Mouse (Mus musculus): ENCODE data around the gene Fam78b.

The Fam78b gene

GRCm38 (mm10) chr1:167032046-167032648 is 30.9 kb downstream of the Fam78b start:
- DNase-seq (ENCODE audit: low read depth, low spot score), result no peak

GRCm38 (mm10) chr1:167034435-167034834 is 33.2 kb downstream of the Fam78b start:
- DNase-seq (ENCODE audit: low read depth, low spot score), result peak; percentile 56

- no peak for DNase-seq (ENCODE audit: low read depth, low spot score)
Observed at GRCm38 (mm10) chr1:167042558-167042957, 41.3 kb downstream of the Fam78b start.

DNA sequence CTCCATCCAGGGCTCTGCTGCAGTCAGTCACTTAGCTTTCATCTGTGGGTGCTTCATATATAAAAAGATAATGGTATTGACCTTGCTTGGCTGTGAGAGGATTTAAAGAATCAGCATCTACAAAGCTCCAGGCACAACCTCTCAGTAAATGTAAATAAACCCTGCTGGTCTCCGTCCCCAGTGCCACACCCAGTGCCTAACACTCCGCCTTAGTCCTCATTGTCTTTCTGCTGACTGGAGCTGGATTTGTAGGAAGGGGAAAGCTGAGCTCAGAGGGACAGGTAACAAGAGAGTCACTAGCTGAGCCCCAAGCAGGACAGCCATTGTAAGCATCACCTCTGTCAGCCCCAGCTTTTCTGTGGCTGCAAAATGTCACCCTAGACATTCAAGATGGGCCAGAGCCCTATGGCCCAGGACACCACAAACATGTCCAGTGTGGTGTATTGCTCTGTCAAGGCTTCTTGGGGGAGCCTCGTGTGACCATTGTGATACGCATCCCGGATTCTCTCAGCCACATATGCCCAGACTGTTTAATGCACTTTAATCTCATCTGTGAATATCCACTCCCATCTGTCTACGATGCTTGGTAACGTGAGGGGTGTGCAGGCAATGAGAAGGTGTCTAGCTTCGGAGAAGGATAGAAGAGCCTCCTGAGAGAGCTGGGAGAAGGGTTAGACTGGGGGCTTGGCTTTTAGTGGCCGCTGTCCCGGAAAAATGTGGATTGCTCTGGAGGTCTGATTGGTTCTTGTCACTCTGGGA is 45.1 kb downstream of the Fam78b start:
- peak; percentile 84 for DNase-seq (ENCODE audit: low read depth, low spot score)

DNA sequence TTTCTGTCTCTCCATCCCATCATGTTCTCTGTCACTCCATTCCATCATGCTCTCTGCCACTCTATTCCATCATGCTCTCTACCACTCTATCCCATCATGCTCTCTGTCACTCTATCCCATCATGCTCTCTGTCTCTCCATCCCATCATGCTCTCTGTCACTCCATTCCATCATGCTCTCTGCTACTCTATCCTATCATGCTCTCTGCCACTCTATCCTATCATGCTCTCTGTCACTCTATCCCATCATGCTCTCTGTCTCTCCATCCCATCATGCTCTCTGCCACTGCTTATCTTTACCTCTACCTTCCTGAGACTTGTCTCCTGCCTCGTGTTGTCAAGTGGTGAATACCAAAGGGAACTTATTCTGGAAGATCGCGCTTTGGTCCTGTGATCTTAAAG is 49.6 kb downstream of the Fam78b start:
- no peak for DNase-seq (ENCODE audit: low read depth, low spot score)

- peak; percentile 27 for DNase-seq (ENCODE audit: low read depth, low spot score)
Observed at GRCm38 (mm10) chr1:167054029-167054428, 52.8 kb downstream of the Fam78b start.

- no peak for DNase-seq (ENCODE audit: low read depth, low spot score)
Observed at GRCm38 (mm10) chr1:167057543-167057942, 56.3 kb downstream of the Fam78b start.

DNA sequence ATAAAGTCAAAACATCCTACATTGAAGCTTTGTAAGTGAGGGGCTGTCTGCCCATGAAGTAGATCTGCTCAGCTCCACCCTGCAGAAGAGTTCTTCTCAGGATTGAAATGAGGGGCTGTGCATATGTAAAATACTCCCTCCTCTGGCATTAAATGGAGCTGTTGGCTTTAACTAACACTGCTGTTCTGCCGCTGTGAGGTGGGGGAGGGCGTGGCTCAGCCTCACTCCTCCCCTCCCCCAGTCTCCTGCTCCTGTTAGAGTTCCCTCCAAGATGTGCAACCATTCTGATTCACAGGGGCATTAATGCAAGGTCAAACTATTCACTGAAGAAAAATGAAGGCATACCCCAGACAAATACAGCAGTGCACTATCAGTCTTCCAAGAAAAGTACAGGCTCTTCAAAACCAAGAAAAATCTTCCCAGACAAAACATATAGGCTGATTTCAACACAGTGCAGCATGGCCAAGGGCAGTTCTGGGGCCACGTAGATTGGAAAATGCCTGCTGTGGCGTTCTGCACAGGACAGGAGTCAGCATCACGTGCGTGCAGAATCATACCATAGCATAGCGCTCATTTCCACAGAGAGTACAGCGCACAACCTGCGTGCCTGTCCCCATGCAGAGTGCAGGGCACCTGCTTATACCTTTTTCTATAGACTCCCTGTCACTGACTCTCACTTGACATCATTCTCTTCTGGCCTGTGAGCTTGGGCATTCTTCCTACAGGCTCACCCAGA is 58.5 kb downstream of the Fam78b start:
- peak; percentile 76 for DNase-seq (ENCODE audit: low read depth, low spot score)

- DNase-seq (ENCODE audit: low read depth, low spot score), result no peak
Observed at GRCm38 (mm10) chr1:167063971-167064370, 62.8 kb downstream of the Fam78b start.

DNA sequence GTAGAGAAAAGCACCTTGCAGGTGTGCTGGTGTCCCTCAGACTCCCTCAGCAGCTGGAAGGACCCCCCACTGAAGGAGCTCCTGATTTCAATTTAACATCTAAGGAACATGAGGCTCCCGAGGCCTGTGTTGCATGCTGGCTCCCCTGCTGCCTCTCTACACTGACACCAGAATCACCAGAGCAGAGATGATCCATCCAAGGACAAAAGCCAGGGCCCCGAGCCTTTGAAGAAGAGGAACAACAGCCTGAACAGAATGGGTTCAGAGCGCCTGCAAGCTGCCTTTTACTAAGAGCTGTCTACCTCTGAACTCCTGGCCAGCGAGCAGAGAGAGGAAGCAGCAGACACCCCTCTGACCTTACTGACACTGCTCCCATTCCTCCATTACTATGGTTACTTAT is 64.3 kb downstream of the Fam78b start:
- no peak for DNase-seq (ENCODE audit: low read depth, low spot score)

- no peak for DNase-seq (ENCODE audit: low read depth, low spot score)
Observed at GRCm38 (mm10) chr1:167065986-167066385, 64.8 kb downstream of the Fam78b start.

- DNase-seq (ENCODE audit: low read depth, low spot score), result no peak
Observed at GRCm38 (mm10) chr1:167066933-167067341, 65.7 kb downstream of the Fam78b start.

- DNase-seq (ENCODE audit: low read depth, low spot score), result no peak
Observed at GRCm38 (mm10) chr1:167069741-167070140, 68.5 kb downstream of the Fam78b start.

DNA sequence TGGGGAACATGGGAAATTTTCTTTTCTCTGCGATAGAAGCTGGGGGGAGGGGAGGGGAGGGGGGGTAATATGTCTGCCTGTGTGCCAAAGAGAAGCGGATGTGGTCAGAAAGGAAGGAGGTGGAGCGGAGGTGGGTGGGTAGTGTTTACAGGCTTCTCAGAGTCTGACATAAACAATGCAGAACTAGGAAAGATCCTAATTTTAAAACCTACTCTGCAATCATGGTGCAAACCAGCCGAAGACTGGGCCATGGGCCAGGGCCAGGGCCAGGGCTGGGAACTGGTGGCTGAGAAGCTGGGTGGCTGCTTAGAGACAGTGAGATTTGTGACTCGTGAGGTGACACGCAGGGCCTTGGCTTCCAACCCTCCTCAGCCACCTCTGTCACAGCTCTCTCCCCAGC is 69.1 kb downstream of the Fam78b start:
- no peak for DNase-seq (ENCODE audit: low read depth, low spot score)

GRCm38 (mm10) chr1:167075726-167076125 is 74.5 kb downstream of the Fam78b start:
- no peak for DNase-seq (ENCODE audit: low read depth, low spot score)

GRCm38 (mm10) chr1:167079476-167079875 is 78.3 kb downstream of the Fam78b start:
- peak; percentile 48 for DNase-seq (ENCODE audit: low read depth, low spot score)

DNA sequence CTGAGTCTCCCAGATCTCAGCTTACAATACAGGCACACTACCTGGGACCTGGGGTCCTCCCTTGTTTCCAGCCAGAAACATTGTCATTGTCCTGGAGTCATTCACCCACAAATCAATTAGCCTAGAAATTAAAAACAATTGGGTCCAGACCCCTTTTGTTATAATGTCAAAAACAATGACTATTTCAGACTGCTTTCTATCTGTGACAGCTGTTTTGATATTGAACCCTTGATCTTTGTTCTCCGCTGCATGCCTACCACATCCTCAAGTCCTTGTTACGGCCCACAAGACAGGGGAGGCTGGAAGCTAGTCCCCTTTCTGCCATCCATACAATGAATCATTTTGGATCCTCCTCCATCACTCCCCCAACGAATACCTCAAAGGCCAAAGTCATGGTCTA is 80.7 kb downstream of the Fam78b start:
- no peak for DNase-seq (ENCODE audit: low read depth, low spot score)

- no peak for DNase-seq (ENCODE audit: low read depth, low spot score)
Observed at GRCm38 (mm10) chr1:167082506-167083100, 81.4 kb downstream of the Fam78b start.

- no peak for DNase-seq (ENCODE audit: low read depth, low spot score)
Observed at GRCm38 (mm10) chr1:167083181-167083580, 82.0 kb downstream of the Fam78b start.

DNA sequence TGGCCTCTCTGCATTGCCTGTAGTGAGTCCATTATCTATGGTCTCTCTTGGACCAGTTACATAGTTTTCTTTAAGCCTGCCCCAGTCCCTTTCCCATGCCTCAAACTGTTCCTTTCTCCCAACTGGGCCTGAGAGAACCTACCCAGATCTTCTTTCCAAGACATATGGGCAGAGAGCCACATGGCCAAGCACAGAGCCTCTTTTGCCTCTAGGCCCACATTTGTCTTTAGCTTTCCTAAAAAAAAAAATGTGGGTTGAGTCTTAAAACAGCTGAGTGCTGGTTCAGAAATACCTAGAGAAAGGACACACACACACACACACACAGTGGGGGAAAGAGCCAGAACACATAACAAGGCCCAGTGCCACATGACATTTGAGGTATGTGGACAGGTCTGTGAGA is 83.1 kb downstream of the Fam78b start:
- DNase-seq (ENCODE audit: low read depth, low spot score), result no peak

DNA sequence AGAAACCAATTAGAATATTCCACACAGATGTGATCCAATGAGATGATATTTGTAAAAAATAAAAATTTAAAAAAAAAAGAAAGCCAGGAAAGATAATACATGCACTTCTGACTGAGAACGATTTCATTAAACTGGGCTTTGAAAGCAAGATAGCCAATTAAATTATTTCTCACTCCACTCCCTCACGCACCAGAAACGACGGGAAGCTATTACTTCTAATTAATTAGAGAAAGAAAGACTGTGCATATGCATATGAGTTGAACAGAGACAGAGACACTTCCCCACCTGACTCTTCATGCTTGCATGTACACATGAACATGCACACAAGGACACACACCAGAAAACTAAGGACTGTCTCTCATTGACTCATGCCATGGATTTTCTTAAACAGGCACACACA is 84.2 kb downstream of the Fam78b start:
- DNase-seq (ENCODE audit: low read depth, low spot score), result no peak

GRCm38 (mm10) chr1:167090466-167090865 is 89.2 kb downstream of the Fam78b start:
- DNase-seq (ENCODE audit: low read depth, low spot score), result no peak

Measured in ES-CJ7 (cell line).